Mouse (Mus musculus) liver, embryonic 14.5 days (tissue): ENCODE results near the gene Pcsk1.

Source experiments
- CTCF ChIP-seq: IDR thresholded peaks from 2 replicates; pipeline ENCODE4 v1.5.1; 2016; ENCODE audit warnings: antibody characterized with exemption, low read depth, control low read depth
- EP300 ChIP-seq: IDR thresholded peaks from 2 replicates; pipeline ENCODE4 v1.6.1; 2016; ENCODE audit warnings: antibody characterized with exemption, low read depth

GRCm38 (mm10) chr13:75089721-75090410, at the start of gene Pcsk1:
- TF ChIP-seq CTCF = no peak
- TF ChIP-seq EP300 = no peak
